Mouse (Mus musculus): ENCODE data around the gene Epha2. TPM values are rescaled to one million over a fixed set of nuclear protein-coding genes. Genes with fewer than 3 reads are reported as not detected.

Epha2 gene
- polyA plus RNA-seq, 1 experiment from 2014 or later = 1.9 TPM

- Histone ChIP-seq H3K4me2 (ENCODE audit: low read length) (no peak overlapping the region), H3K9me3 (ENCODE audit: control insufficient read depth, low read length) (no peaks in the 10 kb centered on the region), H3K4me3 (ENCODE audit: control insufficient read depth in 1 of 2, insufficient read depth in 1 of 2, low read depth in 1 of 2, low read length in 2 of 2) (no peak overlapping the region), H3K4me1 (ENCODE audit: control insufficient read depth in 2 of 2, insufficient read depth in 2 of 2, low read length in 2 of 2) (peaks cover 10 to 21% of the 10 kb centered on the region in 2 experiments), H3K36me3 (ENCODE audit: control insufficient read depth, insufficient read depth, low read length) (no peaks in the 10 kb centered on the region), H3K9ac (ENCODE audit: low read length) (no peak overlapping the region), H3K27ac (replicated peaks in 1 of 2; ENCODE audit: control insufficient read depth in 1 of 2, insufficient read depth in 1 of 2, low read depth in 2 of 2, low read length in 2 of 2) (no peak overlapping the region), H3K27me3 (ENCODE audit: control insufficient read depth, insufficient read depth, low read length) (peaks cover 7% of the 10 kb centered on the region; the same call in 1 of the 2 replicates)
- WGBS = 16% methylated on average over 14 of the region's 15 CpGs
- no peak for ATAC-seq (ENCODE audit: insufficient number of reproducible peaks, insufficient read depth, low FRiP score, low read depth)
Observed at GRCm38 (mm10) chr4:141295774-141296186, 5.3 kb upstream of the Epha2 start.

GRCm38 (mm10) chr4:141297934-141298333, 3.1 kb upstream of the Epha2 start:
- Histone ChIP-seq H3K36me3 (ENCODE audit: control insufficient read depth, insufficient read depth, low read length) (no peaks in the 10 kb centered on the region), H3K9me3 (ENCODE audit: control insufficient read depth, low read length) (no peaks in the 10 kb centered on the region), H3K4me2 (ENCODE audit: low read length) (no peak overlapping the region), H3K9ac (ENCODE audit: low read length) (no peak overlapping the region), H3K4me1 (ENCODE audit: control insufficient read depth in 2 of 2, insufficient read depth in 2 of 2, low read length in 2 of 2) (peaks cover 14 to 22% of the 10 kb centered on the region in 2 experiments), H3K27ac (replicated peaks in 1 of 2; ENCODE audit: control insufficient read depth in 1 of 2, insufficient read depth in 1 of 2, low read depth in 2 of 2, low read length in 2 of 2) (no peak overlapping the region), H3K27me3 (ENCODE audit: control insufficient read depth, insufficient read depth, low read length) (no peaks in the 10 kb centered on the region), H3K4me3 (ENCODE audit: control insufficient read depth in 1 of 2, insufficient read depth in 1 of 2, low read depth in 1 of 2, low read length in 2 of 2) (no peak overlapping the region)
- no peak for ATAC-seq (ENCODE audit: insufficient number of reproducible peaks, insufficient read depth, low FRiP score, low read depth)
- WGBS = 78% methylated on average over 7 of the region's 7 CpGs

DNA sequence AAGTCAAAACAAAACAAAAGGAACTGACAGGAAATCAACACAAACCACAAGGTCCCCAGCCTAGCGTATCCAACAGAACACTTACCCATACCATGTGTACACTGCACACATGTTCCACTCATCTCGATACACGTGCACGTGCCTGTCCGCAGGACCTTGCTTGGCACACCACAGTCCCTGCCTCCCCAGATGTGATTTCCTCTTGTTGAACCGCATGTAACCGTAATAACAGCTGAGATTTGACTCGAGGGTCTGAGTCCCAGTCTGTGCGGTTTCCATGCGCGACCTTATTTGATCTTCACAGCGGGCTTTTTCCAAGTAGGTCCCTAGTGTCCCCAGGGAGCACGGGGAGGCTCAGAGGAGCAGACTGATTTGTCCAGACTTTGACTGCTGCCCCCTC, 1.7 kb upstream of the Epha2 start:
- no peak for ATAC-seq (ENCODE audit: insufficient number of reproducible peaks, insufficient read depth, low FRiP score, low read depth)
- Histone ChIP-seq H3K4me3 (ENCODE audit: control insufficient read depth in 1 of 2, insufficient read depth in 1 of 2, low read depth in 1 of 2, low read length in 2 of 2) (no peak overlapping the region), H3K4me2 (ENCODE audit: low read length) (no peak overlapping the region), H3K27me3 (ENCODE audit: control insufficient read depth, insufficient read depth, low read length) (no peaks in the 10 kb centered on the region), H3K36me3 (ENCODE audit: control insufficient read depth, insufficient read depth, low read length) (no peaks in the 10 kb centered on the region), H3K4me1 (ENCODE audit: control insufficient read depth in 2 of 2, insufficient read depth in 2 of 2, low read length in 2 of 2) (peaks cover 13 to 19% of the 10 kb centered on the region in 2 experiments), H3K9me3 (ENCODE audit: control insufficient read depth, low read length) (no peaks in the 10 kb centered on the region), H3K9ac (ENCODE audit: low read length) (no peak overlapping the region), H3K27ac (replicated peaks in 1 of 2; ENCODE audit: control insufficient read depth in 1 of 2, insufficient read depth in 1 of 2, low read depth in 2 of 2, low read length in 2 of 2) (no peak overlapping the region)
- WGBS = 70% methylated on average over 13 of the region's 13 CpGs

- no peak for ATAC-seq (ENCODE audit: insufficient number of reproducible peaks, insufficient read depth, low FRiP score, low read depth)
- H3K36me3 ChIP-seq (ENCODE audit: control insufficient read depth, insufficient read depth, low read length) = no peaks in the 10 kb centered on the region
- peaks cover 12 to 19% of the 10 kb centered on the region in 2 experiments for H3K4me1 ChIP-seq (ENCODE audit: control insufficient read depth in 2 of 2, insufficient read depth in 2 of 2, low read length in 2 of 2)
- H3K27me3 ChIP-seq (ENCODE audit: control insufficient read depth, insufficient read depth, low read length) = no peaks in the 10 kb centered on the region
- WGBS = 59% methylated on average over 4 of the region's 4 CpGs
- no peak overlapping the region for H3K4me3 ChIP-seq (ENCODE audit: control insufficient read depth in 1 of 2, insufficient read depth in 1 of 2, low read depth in 1 of 2, low read length in 2 of 2)
- H3K9me3 ChIP-seq (ENCODE audit: control insufficient read depth, low read length) = no peaks in the 10 kb centered on the region
- no peak overlapping the region for H3K9ac ChIP-seq (ENCODE audit: low read length)
- no peak overlapping the region for H3K27ac ChIP-seq (replicated peaks in 1 of 2; ENCODE audit: control insufficient read depth in 1 of 2, insufficient read depth in 1 of 2, low read depth in 2 of 2, low read length in 2 of 2)
- H3K4me2 ChIP-seq (ENCODE audit: low read length) = no peak overlapping the region
Observed at GRCm38 (mm10) chr4:141300196-141300595, 844 bp upstream of the Epha2 start.

- 0 out of 2 replicates have a peak, but pooled peaks have one; percentile 27 for ATAC-seq (ENCODE audit: insufficient number of reproducible peaks, insufficient read depth, low FRiP score, low read depth)
- Histone ChIP-seq H3K4me3 (ENCODE audit: control insufficient read depth in 1 of 2, insufficient read depth in 1 of 2, low read depth in 1 of 2, low read length in 2 of 2) (peak overlapping the region; percentile 86 to 90), H3K27ac (replicated peaks in 1 of 2; ENCODE audit: control insufficient read depth in 1 of 2, insufficient read depth in 1 of 2, low read depth in 2 of 2, low read length in 2 of 2) (peak overlapping the region in 1 of 2 experiments; percentile 68; a peak in 2 of 4 replicates), H3K4me1 (ENCODE audit: control insufficient read depth in 2 of 2, insufficient read depth in 2 of 2, low read length in 2 of 2) (peaks cover 21 to 24% of the 10 kb centered on the region in 2 experiments), H3K36me3 (ENCODE audit: control insufficient read depth, insufficient read depth, low read length) (no peaks in the 10 kb centered on the region), H3K9ac (ENCODE audit: low read length) (peak overlapping the region; percentile 91), H3K9me3 (ENCODE audit: control insufficient read depth, low read length) (no peaks in the 10 kb centered on the region), H3K4me2 (ENCODE audit: low read length) (peak overlapping the region; percentile 98), H3K27me3 (ENCODE audit: control insufficient read depth, insufficient read depth, low read length) (no peaks in the 10 kb centered on the region)
- WGBS = under 1% methylated on average over 50 of the region's 51 CpGs
Observed at GRCm38 (mm10) chr4:141301591-141302427, 769 bp downstream of the Epha2 start.

DNA sequence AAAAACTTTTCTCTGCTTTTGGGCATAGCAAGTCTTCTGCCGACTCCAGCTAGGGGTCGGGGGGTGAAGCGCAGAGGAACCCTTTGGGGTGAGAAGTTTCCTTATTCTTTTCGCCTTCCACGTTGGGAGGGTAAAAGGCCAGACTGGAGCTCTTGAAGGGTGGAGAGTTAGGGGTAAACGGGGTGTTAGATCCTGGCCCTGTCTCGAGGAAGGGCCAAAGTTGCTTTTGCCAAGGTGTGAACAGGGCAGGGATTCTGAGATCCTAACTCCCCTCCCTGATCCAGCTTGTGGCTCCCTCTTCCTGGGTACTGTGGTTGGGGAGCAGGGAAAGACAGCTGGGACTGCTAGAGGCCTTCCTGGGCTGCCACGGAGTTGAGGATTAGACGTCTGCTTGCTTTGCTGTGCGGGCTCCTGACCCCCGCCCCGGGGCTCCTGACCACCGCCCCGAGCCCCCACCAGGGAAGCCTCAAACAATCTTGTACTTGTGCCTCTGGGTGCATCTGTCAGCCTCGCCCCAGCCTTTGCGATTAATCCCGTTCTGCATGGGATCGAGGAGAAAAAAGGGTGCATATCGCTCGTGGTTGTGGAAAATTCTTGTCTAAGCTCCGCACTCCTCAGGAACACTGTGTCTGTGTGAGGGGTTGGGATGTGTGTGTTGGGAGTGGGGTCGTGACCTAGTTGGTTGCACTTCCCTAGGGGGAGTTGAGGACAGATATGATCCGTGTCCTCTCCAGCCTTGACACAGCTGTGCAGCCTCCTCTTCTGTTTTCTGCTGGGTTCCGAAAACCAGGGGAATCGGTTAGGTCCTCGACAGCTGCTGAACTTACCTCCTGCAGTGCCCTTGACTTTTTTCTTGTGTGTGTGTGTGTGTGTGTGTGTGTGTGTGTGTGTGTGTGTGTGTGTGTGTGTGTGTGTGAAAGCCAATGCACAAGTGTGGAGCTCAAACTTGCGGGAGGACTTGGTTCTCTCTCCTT, 1.7 kb downstream of the Epha2 start:
- Histone ChIP-seq H3K4me3 (ENCODE audit: control insufficient read depth in 1 of 2, insufficient read depth in 1 of 2, low read depth in 1 of 2, low read length in 2 of 2) (peak overlapping the region; percentile 86 to 90), H3K27me3 (ENCODE audit: control insufficient read depth, insufficient read depth, low read length) (no peaks in the 10 kb centered on the region), H3K9me3 (ENCODE audit: control insufficient read depth, low read length) (no peaks in the 10 kb centered on the region), H3K36me3 (ENCODE audit: control insufficient read depth, insufficient read depth, low read length) (0 out of 2 replicates have a peak, but pooled peaks cover 2% of the 10 kb centered on the region), H3K4me1 (ENCODE audit: control insufficient read depth in 2 of 2, insufficient read depth in 2 of 2, low read length in 2 of 2) (peaks cover 23 to 28% of the 10 kb centered on the region in 2 experiments), H3K4me2 (ENCODE audit: low read length) (peak overlapping the region; percentile 98), H3K9ac (ENCODE audit: low read length) (peak overlapping the region; percentile 91), H3K27ac (replicated peaks in 1 of 2; ENCODE audit: control insufficient read depth in 1 of 2, insufficient read depth in 1 of 2, low read depth in 2 of 2, low read length in 2 of 2) (peak overlapping the region; percentile 1 to 41; a peak in 2 of 4 replicates)
- no peak for ATAC-seq (ENCODE audit: insufficient number of reproducible peaks, insufficient read depth, low FRiP score, low read depth)
- WGBS = 12% methylated on average over 27 of the region's 27 CpGs
